Mouse (Mus musculus) limb, embryonic 13.5 days (tissue): Measurements from ENCODE around the gene Acp5. TPM values are rescaled to one million over a fixed set of nuclear protein-coding genes. Genes with fewer than 3 reads are reported as not detected.
"Not testable (repeated sequence)": the region's sequence is repeated elsewhere in the genome, so short reads cannot be mapped to it uniquely, and the experiment has no call there.

Experiments used
- ATAC-seq: fragments of 200-750 bp; cut with Nextera tagmentation; 2 replicates; pipeline ENCODE4 v1.8.0; 2017; ENCODE audit warnings: low read depth, moderate number of reproducible peaks, moderate TSS enrichment; ENCODE audit not compliant: low FRiP score
- H3K27ac ChIP-seq: fragments of 300-500 bp; sonication (generic); 2 replicates; pipeline ENCODE4 v1.5.1; 2015; ENCODE audit warnings: inconsistent platforms, mild to moderate bottlenecking, moderate library complexity
- H3K27me3 ChIP-seq: fragments of 300-500 bp; sonication (generic); 2 replicates; pipeline ENCODE4 v1.6.1; 2015; ENCODE audit warnings: mild to moderate bottlenecking, inconsistent platforms
- H3K36me3 ChIP-seq: fragments of 300-500 bp; sonication (generic); 2 replicates; pipeline ENCODE4 v1.6.1; 2015; ENCODE audit warnings: inconsistent platforms, mild to moderate bottlenecking, moderate library complexity
- H3K4me1 ChIP-seq: fragments of 300-500 bp; sonication (generic); 2 replicates; pipeline ENCODE4 v1.6.1; 2015; ENCODE audit warnings: inconsistent platforms
- H3K4me2 ChIP-seq: fragments of 300-500 bp; sonication (generic); replicated peaks from 2 replicates; pipeline ENCODE4 v1.6.1; 2015; ENCODE audit warnings: inconsistent platforms, mild to moderate bottlenecking, moderate library complexity
- H3K4me3 ChIP-seq: fragments of 300-500 bp; sonication (generic); 2 replicates; pipeline ENCODE4 v1.5.1; 2015; ENCODE audit warnings: moderate library complexity, mild to moderate bottlenecking, inconsistent platforms
- H3K9ac ChIP-seq: fragments of 300-500 bp; sonication (generic); 2 replicates; pipeline ENCODE4 v1.6.1; 2015; ENCODE audit warnings: mild to moderate bottlenecking, inconsistent platforms
- H3K9me3 ChIP-seq: fragments of 300-500 bp; sonication (generic); 2 replicates; pipeline ENCODE4 v1.6.1; 2016; ENCODE audit warnings: inconsistent platforms
- WGBS: fragments of 180-500 bp; shearing (Covaris S2); methylation state at CpG from one replicate; pipeline ENCODE4 v1.1.7; 2015; 5-methylcytosine and 5-hydroxymethylcytosine counted together
- polyA plus RNA-seq: library from polyadenylated mRNA; unstranded; fragments of >200 nt; fragmentation: Nextera tagmentation; extraction: Ambion mirVana; gene quantifications from 2 replicates; pipeline ENCODE4 v1.2.1, GENCODE M21; 2015

The Acp5 gene
- polyA plus RNA-seq, 1 experiment from 2014 or later = 8.4 TPM

DNA sequence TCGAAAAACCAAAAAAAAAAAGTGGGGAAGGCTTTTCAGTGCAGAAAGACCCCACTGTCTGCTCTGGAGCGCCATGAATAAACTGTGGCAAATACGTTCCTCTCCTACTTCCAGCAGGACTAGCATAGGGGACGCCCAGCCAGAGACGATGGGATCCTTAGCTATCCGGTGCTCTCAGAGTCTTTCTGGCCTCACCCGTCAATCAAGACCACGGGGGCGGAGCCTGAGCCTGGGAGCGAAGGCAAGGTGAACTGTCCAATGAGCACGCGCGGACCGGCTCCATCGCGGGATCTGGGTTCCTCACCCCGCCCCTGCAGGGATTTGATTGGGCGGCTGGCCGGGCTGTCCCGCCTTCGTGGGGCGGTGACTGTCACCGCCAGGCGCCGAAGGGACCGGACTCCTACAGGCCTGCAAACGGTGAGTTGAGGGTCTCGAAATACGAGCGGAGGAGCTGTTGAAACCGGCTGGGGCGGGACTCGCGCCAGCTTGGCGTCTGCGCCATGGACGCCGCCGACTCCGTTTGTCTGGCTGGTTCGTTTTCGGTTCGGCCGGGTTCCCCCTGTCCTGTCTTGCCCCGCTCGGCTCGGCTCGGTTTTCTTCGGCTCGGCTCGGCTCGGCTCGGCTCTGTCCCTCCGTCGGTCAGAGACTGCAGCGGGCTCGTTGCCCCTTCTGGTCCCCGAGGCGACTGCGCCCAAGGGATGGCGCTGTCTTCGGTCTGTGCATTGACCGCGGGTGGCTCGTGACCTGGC lies 21.2 kb upstream of the Acp5 start, which contains the start of gene Pigyl:
Gene Pigyl (plus strand): TSS at position 350 of the 749 bp plus-strand sequence.
- Histone ChIP-seq H3K4me1 (peaks cover 18% of the 10 kb centered on the region), H3K27me3 (peaks cover 9% of the 10 kb centered on the region), H3K36me3 (peaks cover 11% of the 10 kb centered on the region), H3K9ac (peak within 1 kb of the TSS; percentile 88), H3K9me3 (no peaks in the 10 kb centered on the region), H3K4me2 (peak within 1 kb of the TSS; percentile 76), H3K4me3 (peak within 1 kb of the TSS; percentile 65), H3K27ac (peak within 1 kb of the TSS; percentile 90)
- ATAC-seq = peak; percentile 99
- WGBS = under 1% methylated on average over 65 of the region's 65 CpGs

DNA sequence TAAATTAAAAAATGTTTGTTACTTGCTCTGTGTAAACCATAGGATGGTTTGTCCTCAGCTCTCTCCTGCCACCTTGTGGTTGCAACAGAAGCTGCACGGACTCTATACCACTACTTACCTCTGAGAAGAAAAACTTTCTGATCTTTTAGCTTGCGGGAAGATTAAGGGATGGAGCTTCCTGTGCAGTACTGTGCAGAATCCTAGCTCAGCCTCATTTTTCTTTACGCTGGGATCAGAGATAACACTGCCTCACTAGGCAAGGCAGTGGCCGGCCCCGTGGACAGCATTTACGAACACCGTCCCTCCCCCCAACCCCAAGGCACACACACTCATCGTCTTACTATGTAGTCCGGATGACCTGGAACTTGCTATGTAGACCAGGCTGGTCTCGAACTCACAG lies 20.1 kb upstream of the Acp5 start:
- H3K9ac ChIP-seq = no peak overlapping the region
- H3K4me3 ChIP-seq = peak overlapping the region; percentile 24; the same call in 1 of the 2 replicates
- peaks cover 11% of the 10 kb centered on the region for H3K36me3 ChIP-seq
- peaks cover 9% of the 10 kb centered on the region for H3K27me3 ChIP-seq
- H3K4me2 ChIP-seq = peak overlapping the region; percentile 60
- ATAC-seq = peak; percentile 25; the same call in 1 of the 2 replicates
- no peaks in the 10 kb centered on the region for H3K9me3 ChIP-seq
- peaks cover 18% of the 10 kb centered on the region for H3K4me1 ChIP-seq
- H3K27ac ChIP-seq = no peak overlapping the region
- 22% methylated on average over 10 of the region's 10 CpGs for WGBS

- Histone ChIP-seq H3K4me2 (no peak overlapping the region), H3K36me3 (peaks cover 9% of the 10 kb centered on the region)
Measured at GRCm38 (mm10) chr9:22153810-22154209, 18.3 kb upstream of the Acp5 start.

GRCm38 (mm10) chr9:22150946-22151345 lies 15.4 kb upstream of the Acp5 start:
- Histone ChIP-seq H3K4me2 (no peak overlapping the region), H3K27me3 (no peaks in the 10 kb centered on the region), H3K36me3 (no peaks in the 10 kb centered on the region), H3K27ac (no peak overlapping the region), H3K9me3 (0 out of 2 replicates have a peak, but pooled peaks cover 9% of the 10 kb centered on the region), H3K4me1 (peaks cover 4% of the 10 kb centered on the region; the same call in 1 of the 2 replicates), H3K4me3 (no peak overlapping the region), H3K9ac (no peak overlapping the region)
- no peak for ATAC-seq
- WGBS = 96% methylated on average over 2 of the region's 2 CpGs

More at GRCm38 (mm10) chr9:22153810-22154209, 18.3 kb upstream of the Acp5 start:
- no peaks in the 10 kb centered on the region for H3K9me3 ChIP-seq
- no peak overlapping the region for H3K4me3 ChIP-seq
- H3K4me1 ChIP-seq = peaks cover 18% of the 10 kb centered on the region
- no peak overlapping the region for H3K9ac ChIP-seq
- H3K27ac ChIP-seq = no peak overlapping the region
- WGBS = 86% methylated on average over 3 of the region's 3 CpGs
- ATAC-seq = no peak
- H3K27me3 ChIP-seq = peaks cover 9% of the 10 kb centered on the region

DNA sequence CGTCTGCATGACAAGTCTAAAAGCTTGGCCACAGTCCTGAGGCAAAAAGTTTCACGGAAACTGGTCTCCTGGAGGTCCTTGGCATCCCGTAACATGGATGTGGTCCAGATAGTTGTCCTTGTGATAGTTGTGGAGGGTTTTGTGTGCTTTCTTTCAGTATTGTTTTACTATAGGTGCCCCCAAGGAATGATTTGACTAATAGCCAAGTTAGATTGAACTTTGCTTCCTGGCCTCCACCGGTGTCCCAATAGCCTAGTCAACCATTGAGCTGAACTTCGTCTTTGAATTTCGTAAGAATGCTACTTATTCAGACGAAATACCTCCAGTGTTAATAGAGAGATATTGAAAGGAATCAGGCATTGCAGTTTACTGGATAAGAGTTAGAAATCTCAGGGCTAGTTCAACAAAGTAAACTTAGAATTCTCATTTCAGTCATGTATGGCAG lies 14.8 kb upstream of the Acp5 start:
- 84% methylated on average over 7 of the region's 7 CpGs for WGBS
- H3K9me3 ChIP-seq, H3K27me3 ChIP-seq, ATAC-seq, H3K4me3 ChIP-seq, H3K9ac ChIP-seq, H3K27ac ChIP-seq, H3K36me3 ChIP-seq, H3K4me2 ChIP-seq, H3K4me1 ChIP-seq: not testable (repeated sequence)

- H3K36me3 ChIP-seq = no peaks in the 10 kb centered on the region
- WGBS = 74% methylated on average over 20 of the region's 20 CpGs
Measured at GRCm38 (mm10) chr9:22149426-22150248, 14.1 kb upstream of the Acp5 start.

DNA sequence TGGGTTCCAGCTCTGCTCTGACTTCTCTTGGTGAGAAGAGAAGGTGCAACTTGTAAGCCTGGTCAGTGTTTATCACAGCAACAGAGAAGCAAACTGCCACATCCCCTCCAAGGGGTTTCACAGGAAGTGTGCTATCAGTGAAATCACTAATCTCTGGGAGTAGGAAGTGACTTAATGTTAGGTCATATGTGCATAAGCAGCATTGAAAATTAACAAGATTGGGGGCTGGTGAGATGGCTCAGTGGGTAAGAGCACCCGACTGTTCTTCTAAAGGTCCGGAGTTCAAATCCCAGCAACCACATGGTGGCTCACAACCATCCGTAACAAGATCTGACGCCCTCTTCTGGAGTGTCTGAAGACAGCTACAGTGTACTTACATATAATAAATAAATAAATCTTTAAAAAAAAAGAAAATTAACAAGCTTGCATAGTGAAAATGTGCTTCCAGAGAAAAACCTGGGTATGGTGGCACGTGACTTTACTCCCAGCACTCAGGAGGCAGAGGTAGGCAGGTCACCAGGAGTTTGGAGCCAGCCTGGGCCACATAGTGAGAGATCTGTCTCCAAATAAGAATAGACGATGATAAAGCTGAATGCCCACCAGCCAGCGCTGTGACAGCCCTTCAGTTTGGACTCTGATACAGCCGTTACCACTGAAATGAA lies 8.9 kb upstream of the Acp5 start:
- no peaks in the 10 kb centered on the region for H3K27me3 ChIP-seq

More at GRCm38 (mm10) chr9:22149426-22150248, 14.1 kb upstream of the Acp5 start:
- no peak overlapping the region for H3K9ac ChIP-seq
- H3K27ac ChIP-seq = no peak overlapping the region
- H3K27me3 ChIP-seq = no peaks in the 10 kb centered on the region
- no peak overlapping the region for H3K4me2 ChIP-seq
- H3K9me3 ChIP-seq = 0 out of 2 replicates have a peak, but pooled peaks cover 9% of the 10 kb centered on the region
- no peak overlapping the region for H3K4me3 ChIP-seq
- no peaks in the 10 kb centered on the region for H3K4me1 ChIP-seq
- no peak for ATAC-seq

GRCm38 (mm10) chr9:22143108-22144037 lies 7.9 kb upstream of the Acp5 start:
- ATAC-seq = no peak
- 53% methylated on average over 17 of the region's 17 CpGs for WGBS

More for the DNA sequence above, 8.9 kb upstream of the Acp5 start:
- Histone ChIP-seq H3K27ac (no peak overlapping the region), H3K36me3 (no peaks in the 10 kb centered on the region), H3K9ac (no peak overlapping the region), H3K4me1 (no peaks in the 10 kb centered on the region), H3K4me2 (no peak overlapping the region), H3K9me3 (0 out of 2 replicates have a peak, but pooled peaks cover 9% of the 10 kb centered on the region), H3K4me3 (no peak overlapping the region)
- WGBS = 86% methylated on average over 8 of the region's 8 CpGs
- no peak for ATAC-seq

DNA sequence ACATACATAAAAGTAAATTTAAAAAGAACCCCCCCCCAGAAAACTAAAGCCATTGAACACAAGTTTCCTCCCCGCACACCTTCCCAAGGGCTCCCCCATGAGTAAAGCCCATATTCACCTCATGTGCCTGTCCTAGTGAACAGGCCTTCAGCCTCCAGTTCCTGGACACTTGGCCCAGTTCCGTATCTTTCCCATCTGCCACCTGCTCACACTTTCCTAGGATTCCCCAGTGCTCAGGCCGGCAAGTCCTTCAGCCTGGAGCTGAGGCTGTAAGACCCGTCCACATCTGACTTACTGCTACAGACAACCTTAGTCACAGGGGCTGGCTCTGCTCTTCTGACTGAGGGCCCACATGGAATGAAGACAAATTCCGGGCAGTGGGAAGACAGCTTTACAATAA lies 4.2 kb upstream of the Acp5 start:
- Histone ChIP-seq H3K27ac (no peak overlapping the region), H3K9me3 (no peaks in the 10 kb centered on the region), H3K27me3 (peaks cover 5% of the 10 kb centered on the region; the same call in 1 of the 2 replicates), H3K4me3 (no peak overlapping the region), H3K36me3 (no peaks in the 10 kb centered on the region), H3K4me2 (no peak overlapping the region), H3K4me1 (0 out of 2 replicates have a peak, but pooled peaks cover 8% of the 10 kb centered on the region), H3K9ac (no peak overlapping the region)
- WGBS = 88% methylated on average over 5 of the region's 5 CpGs
- ATAC-seq = no peak

More at GRCm38 (mm10) chr9:22143108-22144037, 7.9 kb upstream of the Acp5 start:
- no peak overlapping the region for H3K9ac ChIP-seq
- H3K27me3 ChIP-seq = no peaks in the 10 kb centered on the region
- no peaks in the 10 kb centered on the region for H3K36me3 ChIP-seq
- no peak overlapping the region for H3K4me3 ChIP-seq
- H3K4me1 ChIP-seq = no peaks in the 10 kb centered on the region
- no peak overlapping the region for H3K4me2 ChIP-seq
- 0 out of 2 replicates have a peak, but pooled peaks cover 9% of the 10 kb centered on the region for H3K9me3 ChIP-seq
- no peak overlapping the region for H3K27ac ChIP-seq

DNA sequence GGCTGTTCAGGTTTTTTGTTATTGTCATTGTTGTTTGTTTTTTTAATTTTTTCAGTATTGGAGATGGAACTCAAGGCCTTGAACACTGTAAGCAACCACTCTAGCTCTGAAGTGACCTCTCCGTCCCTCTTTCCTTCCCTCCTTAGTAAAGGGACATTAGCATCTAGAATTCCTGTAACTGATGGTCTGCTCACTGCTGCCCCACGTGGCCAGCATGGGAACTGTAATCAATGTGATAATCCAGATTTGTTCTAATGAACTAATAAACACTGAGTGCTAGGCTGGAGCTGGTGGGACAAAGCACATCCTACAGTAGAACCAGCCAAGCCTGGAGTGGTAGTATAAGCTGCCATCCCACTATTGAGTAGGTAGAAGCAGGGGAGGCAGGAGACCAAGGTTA lies 3.0 kb upstream of the Acp5 start:
- Histone ChIP-seq H3K4me1 (0 out of 2 replicates have a peak, but pooled peaks cover 8% of the 10 kb centered on the region), H3K4me2 (no peak overlapping the region), H3K36me3 (no peaks in the 10 kb centered on the region), H3K9me3 (no peaks in the 10 kb centered on the region), H3K4me3 (no peak overlapping the region), H3K9ac (no peak overlapping the region), H3K27ac (no peak overlapping the region), H3K27me3 (peaks cover 5% of the 10 kb centered on the region; the same call in 1 of the 2 replicates)
- no peak for ATAC-seq
- 28% methylated on average over 2 of the region's 2 CpGs for WGBS
